Mouse (Mus musculus) heart, adult 8-10 months (tissue): ENCODE data around the gene Gjb3. TPM values are rescaled to one million over a fixed set of nuclear protein-coding genes. Genes with fewer than 3 reads are reported as not detected.
A peak's percentile ranks its signal among the peaks of the same experiment; 100 is the strongest.

ENCODE experiments used
- DNase-seq: peaks from one replicate; pipeline ENCODE4 v3.0.0; 2022; ENCODE audit warnings: low spot score
- total RNA-seq, 4 experiments: library from RNA; stranded (reverse); gene quantifications; 2 replicates each; pipeline ENCODE4 v1.2.4; 2022

The Gjb3 gene
- under 1 TPM in 1 of 4 experiments, not detected in 3; 0.14 TPM for total RNA-seq

DNA sequence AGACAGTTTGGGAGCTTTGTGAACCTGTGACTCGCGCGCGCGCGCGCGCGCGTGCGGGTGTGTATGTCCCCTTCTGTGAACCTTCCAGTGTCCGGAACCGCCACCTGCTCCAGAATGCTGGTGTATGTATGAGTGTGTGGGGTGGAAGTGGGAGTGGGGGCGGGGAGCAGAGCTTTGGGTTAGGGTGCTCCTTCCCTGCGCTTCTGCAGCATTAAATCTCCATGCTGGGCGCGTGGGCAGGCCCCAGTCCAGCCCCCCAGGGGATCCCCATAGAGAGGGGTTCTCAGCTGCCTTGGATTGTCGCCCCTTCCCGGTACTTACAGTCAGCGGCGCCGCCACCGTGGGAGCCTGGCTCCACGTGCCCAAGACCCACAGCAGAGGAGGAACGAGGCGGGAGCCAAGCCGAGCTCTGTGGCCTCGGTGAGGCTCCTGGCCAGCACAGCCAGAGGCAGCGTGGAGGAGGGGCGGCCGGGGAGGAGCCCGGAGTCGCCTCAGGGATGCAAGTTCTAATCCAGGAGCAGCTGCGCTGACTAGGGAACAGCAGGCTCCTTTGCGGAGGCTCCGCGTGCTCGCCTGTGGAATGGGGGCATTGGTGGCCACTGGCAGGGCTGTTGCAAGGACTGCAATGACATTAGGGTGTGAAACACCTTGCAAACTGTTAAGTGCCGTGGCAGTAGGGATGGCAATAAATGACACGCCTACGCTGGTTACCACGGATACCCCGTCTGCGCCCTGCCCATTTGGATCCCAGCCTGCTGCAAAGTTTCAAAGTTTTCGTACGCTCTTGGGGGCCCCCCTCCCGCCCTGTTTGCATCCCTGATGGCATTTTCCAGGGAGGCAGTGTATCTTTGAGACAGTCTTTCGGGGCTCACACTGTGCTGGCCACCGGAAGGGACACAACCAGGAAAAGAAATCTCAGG is at the start of gene Gjb3:
Gene Gjb3, minus strand, starts transcription at position 664 of the 920 bp plus-strand sequence.
- no peak for DNase-seq

DNA sequence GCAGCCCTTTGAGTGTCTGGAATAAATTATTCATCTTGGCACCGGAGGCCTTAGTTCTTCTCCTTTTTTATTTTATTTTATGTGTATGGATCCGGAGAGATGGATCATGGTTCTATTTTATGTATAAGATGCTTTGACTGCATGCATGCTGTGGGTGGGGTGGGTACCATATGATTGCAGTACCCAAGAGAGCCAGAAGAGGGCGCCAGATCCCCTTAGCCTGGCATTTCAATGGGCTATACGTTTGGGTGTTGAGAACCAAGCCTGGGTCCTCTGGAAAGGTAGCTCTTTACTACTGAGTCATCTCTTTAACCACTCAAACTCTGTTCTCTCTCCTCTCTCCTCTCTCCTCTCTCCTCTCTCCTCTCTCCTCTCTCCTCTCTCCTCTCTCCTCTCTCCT is 46.7 kb upstream of the Gjb3 start:
- DNase-seq, result no peak

DNA sequence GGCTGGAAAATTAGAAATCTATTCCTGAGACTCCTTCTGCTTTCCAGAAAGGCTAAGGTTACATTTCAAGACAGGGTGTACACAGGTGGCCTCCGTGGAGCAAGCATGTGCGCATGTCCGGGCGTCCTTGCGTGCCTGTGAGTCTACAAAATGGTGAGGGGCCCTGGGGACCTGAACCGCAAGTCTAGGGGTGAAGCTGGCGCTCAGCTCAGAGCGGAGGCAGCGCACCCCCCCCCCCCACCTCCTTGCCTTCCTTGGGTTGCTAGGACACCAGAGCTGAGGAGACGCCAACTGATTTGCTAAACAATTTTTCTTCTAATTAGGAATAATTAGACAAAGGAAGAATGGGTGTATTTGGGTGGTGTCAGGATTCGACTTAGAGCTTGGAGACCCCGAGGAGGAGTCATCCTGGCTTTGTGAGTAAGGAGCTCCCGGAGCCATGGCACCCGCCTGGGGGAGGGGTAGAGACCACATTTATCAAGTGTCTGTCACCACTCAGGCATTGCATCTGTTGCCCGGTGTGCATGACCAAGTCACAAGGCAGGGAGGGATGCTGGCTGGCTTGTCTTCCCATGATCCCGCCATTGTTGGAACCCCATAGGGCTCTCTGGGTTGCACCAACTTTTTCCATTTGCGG is 45.0 kb upstream of the Gjb3 start:
- DNase-seq, result no peak

DNA sequence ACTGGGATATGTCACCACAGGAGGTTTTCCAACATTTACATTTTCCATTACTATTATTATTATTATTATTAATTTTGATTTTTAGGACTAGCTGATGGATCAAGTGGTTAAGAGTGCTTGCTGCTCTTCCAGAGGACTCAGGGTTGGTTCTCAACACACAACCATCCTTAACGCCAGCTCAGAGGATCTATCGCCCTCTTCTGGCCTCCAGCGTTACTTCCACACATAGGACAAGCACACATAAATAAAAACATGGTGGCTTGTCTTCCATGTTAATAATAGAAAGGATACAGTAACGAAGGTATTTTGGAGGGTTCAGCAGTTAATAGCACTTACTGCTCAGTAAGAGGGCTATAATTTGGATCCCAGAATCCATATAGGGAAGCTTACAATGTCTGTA is 44.0 kb upstream of the Gjb3 start:
- DNase-seq, result no peak

DNA sequence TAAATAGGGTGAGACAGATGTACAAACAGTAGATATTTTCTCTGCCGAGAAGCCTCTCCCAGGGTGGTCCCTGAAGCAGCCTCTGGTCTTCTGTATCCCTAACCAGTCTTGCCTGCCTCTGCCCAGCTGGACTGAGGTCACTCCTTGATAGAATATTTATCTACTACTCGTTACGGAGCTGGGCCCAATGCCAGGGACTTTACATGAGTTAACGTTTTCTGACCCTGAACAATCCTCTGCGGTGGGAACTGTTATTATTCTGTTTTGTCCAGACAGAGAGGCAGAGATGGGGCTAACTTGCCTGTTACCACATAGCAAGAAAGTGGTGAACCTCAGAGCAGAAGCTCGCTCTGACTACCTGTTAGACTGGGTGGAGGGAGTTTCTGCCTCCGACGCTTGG is 42.8 kb upstream of the Gjb3 start:
- DNase-seq, result no peak

DNA sequence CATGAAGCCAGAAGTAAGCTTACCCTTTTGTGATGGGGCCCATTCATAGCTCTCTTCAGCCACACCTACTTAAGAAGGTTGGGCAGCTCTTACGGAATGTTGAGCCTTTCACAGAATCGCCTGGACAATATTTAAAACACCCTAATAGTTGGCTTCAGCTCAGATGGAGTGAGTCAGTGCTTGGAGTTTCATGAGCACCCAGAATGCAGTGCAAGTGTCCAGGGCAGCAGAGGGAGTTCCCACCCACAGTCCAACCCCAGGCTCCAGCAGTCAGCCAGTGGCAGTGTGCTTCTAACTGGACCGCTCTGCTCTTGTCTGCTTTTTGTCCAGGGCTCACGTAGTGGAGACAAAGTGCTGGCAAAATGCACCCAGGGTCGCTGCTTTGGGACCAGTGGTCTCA is 40.9 kb upstream of the Gjb3 start:
- peak; percentile 21 for DNase-seq

DNA sequence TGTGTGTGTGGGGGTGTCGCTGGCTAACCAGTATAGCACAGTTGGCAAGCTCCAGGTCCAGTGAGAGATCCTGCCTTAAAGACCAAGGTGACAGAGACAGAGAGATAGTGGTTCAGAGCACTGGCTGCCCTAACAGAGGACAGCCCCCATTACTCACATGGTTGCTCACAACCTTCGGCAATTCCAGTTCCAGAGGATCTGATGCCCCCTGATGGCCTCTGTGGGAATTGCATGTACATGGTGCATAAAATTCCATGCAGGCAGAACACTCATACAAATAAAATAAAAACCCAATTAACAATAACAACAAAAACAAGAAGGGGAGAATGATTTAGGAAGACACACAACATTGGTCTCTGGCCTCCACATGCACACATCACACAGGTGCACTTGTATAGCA is 39.8 kb upstream of the Gjb3 start:
- DNase-seq, result no peak

DNA sequence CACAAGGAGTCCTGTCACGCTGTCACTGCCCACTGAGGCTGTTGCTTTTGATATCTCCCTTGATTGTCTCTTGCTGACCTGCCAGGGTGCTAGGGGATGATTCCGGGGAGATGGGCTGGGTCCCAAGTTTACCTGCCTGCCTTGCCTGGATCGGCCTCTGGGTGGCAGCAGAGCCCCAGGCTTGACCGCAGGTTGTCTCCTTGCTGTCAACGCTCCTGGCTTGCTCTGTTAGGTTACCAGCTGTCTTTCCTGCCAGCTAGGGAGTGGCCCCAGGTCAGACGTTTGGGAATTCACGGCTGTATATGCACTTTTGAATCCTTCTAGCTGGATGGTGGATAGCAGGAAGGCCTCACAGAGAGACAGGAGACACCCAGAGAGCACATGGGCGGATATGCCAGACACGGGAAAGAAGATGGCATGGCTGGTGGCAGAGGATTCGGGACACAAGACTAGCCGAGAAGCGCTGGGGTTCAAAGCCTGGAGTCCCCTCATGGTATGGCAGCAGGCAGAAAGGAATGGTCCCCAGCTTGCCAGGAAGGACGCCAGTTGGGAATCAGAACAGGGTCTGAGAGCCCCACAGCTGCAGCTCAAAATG is 37.8 kb upstream of the Gjb3 start:
- DNase-seq, result peak; percentile 42

DNA sequence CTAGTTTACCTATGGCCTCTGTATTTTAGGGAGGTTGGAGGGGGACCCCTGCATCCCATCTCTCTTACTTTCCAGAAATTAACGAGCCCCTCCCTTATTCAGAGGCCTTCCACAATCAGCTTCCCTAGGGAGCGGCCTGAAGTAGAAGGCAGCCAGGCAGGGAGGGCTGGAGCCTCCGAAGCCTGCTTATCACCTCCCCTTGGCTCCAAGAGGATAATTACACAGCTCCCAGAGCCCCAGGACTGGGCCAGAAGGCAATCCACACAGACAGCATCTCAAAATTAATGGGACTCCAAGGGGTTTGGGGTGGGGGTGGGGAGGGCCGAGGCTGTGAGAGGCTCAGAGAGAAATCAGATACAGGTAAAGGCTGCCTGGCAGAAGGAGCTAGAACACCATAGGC is 35.2 kb upstream of the Gjb3 start:
- DNase-seq, result no peak

DNA sequence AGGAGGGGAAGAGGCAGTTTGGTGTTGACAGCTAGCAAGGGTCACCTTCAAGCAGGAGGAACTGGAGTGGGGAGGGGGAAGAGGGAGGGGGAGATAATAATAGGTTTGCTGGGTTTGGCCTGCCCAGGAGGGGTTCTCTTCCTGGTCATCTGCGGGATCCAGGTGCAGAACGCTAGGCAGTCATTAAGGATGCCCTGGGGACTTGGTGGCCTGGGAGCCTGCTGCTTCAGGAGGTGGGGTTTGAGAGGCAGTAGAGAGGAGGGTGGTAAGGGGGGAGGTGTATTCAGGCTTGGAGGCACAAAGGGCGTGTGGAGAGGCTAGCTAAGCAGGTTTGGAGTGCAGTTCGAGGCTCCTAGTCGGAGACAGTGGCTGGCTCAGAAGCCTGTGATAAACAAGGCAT is 34.8 kb upstream of the Gjb3 start:
- DNase-seq, result no peak

DNA sequence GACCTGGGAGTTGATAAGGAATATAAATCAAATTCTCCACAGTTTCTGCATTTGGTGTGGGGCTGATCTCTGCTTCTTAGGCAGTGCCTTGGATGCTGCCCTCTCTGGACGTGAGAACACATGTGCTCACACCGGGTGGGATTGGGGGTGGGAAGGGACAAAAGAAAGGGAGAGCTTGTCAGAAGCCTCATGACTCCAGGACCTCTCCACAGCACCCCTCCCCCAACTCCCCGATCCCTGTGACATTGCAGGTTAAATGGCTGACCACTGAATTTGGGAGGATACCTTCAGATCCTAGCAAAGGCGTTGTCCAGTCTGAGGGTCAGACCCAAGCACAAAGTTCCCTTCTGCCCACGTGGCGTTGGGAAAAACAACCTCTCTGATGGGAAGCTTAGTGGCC is 33.8 kb upstream of the Gjb3 start:
- no peak for DNase-seq

DNA sequence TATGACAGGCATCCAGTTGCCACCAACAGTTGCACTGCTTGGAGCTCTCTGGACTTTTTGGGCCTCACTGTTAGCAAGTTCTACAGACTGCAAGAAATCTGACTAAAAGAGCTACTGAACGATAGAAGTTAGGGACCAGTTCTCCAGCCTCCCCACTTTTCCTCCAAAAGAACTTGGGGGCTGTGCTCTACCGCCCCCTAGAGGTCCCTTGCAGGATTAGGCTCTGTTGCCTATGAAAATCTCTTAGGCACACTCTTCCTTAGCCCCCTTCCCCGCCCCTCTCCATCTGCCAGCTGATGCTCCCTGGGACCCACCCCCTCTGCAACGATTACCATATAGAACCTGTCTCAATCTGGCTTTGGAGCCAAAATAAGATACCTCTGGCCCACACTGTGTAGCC is 32.7 kb upstream of the Gjb3 start:
- DNase-seq, result no peak

DNA sequence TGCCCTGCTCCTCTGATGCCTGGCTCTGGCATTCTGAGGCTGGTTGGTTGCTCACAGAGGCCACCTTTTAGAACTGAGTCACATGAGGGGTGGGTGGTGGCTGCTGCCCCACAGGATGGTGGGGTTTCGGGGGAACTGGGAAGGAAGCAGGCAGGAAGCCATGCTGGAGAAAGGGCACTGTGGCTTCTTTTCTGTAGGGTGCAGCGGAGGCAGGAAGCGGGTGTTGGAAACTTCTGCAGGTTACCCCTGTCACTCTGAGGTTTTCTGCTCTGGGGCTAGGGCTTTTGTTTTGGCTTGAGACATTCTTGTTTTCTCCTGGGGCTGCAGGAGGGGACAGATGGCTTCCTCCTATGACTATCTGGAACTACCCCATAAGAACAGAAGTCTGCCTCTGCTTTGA is 31.9 kb upstream of the Gjb3 start:
- DNase-seq, result no peak

DNA sequence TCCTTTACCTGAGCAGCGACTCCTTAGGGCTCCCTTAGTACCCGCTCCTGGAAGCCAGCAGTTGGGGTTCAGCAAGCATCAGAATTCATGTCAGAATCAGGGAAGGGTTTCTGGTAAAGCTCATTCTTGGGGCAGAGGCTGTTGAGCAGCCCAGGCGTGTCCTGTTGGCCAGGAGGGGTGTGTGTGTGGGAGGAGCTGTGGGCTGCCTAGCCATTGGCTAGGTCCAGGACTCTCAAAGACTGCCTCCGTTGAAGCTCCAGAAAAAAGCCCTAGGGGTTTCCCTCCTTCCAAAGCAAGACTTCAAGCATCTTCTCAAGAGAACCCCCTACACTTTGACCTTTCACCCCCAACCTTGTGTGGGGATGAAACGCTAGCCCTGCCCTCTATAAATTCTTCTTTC is 27.4 kb upstream of the Gjb3 start, which contains the start of gene Gjb5:
Gene Gjb5, minus strand, starts transcription at position 164 of the 400 bp plus-strand sequence.
- DNase-seq, result no peak

DNA sequence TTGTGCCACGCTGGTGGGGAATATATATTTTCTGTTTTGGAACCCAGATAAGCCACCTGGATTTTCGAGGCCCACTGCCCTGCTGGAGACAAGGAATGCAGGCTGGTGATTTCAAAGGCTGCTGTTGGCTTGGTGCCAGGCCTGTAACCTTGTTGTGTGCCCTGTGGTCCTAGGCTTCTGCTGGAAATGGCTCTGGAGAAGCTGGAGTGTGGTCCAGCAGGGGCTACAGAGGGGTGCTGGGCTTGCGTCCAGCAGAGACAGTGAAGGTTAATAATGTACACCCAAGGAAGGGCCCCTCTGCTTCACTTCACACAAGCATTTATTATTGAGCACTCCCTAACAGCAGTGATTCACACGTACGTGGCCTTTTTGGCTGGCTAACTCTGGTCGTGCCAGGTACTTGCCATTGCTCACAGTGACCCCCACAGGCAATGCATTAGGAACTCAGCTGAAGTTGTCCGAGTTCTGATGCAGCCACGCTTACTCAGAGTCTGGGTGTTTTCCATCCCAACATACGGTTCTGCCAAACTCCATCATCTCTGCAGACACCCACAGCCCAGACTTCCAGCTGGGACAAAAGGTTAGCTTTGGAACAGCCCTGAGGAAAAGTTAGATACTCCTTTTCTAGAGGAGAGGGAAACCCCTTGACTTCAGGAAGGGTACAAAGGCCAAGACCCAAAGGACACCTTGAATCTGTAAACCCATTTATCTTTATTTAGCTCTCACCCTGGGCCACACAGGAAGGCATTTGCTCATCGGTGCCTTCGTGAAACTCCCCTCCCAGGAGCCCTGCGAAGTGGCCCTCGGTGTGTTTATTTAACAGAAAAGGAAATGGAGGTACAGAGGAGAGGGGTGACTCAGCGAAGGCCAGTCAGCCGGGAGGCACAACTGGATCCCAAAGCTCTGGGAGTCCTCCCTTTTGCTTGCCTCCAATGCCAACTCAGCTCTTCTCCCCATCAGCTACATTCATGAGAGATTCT is 24.2 kb upstream of the Gjb3 start:
- DNase-seq, result no peak

DNA sequence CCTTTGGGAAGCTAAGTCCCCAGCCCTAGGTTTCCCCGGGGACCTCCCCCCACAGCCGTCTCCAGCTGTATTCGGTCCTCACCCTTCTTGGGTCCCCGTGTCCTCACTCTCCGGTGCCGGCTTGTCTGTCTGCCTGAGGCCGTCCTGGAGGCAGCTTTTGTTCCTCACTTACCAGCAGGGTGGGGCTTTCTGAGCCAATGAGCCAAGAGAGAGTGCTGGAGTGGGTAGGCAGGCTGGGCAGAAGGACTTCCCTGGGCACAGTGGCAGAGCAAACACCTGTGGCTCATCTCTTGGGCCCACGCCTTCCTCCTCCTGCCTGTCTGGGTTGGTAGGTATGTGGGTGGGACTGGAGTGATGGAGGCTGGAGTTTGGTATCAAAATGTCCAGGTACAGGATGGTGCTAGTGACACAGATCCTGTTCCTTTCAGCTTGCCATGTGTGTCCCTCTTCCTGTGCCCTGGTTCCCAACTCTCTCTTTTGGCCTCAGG is 23.4 kb upstream of the Gjb3 start, which contains the start of gene Gjb4:
Gene Gjb4, minus strand, starts transcription at position 131 of the 488 bp plus-strand sequence.
- DNase-seq, result no peak

DNA sequence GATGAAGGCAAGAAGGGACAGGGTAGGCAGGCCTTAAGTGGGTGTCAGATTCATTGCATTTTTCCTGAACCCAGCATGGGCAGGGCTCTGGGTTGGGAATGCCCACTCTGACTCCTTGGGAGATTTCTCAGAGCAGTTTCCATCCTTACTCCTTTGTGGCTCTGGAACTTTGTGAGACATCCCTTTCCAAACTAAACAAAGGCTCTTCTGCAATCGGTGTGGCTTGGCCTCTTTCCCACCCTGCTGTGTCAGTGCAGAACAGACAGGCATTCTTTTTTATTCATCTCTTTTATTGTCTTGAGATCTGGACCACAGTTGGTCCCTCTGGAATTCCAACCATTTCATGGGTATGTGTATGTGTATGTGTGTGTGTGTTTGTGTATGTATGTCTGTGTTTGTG is 21.9 kb upstream of the Gjb3 start:
- DNase-seq, result no peak

DNA sequence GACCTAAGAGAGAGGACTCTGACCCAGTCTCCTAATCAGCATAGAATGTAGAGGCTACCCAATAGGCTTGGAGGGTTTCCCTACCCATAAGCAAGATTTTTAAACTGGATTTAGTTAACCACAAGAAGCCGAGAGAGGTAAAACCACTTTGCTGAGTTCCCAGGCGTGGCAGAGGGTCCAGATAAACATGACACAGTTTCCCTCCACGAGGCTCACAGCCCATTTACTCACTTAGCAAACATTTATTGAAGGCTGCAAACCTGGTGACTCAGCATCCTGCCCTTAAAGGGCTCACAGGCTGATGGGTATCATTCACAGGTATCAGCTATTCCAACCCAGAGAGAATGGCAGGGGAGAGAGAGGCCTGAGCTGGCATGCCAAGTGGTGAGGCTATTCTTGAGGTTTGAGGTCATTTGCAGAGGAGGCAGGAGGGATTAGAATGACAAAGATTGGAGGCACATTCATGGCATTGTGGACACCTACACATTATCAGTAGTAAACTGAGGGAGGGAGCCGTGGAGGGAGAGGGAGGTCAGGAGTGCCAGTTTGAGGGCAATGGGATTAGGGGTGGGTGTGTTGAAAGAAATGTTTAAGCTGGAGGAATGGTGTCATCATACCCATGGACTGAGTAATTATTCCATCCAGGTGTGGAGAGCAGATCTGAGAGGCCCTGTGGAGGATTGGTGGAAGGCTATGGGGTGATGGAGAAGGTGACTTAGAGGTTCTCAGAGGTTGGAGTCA is 19.1 kb upstream of the Gjb3 start:
- DNase-seq, result no peak

DNA sequence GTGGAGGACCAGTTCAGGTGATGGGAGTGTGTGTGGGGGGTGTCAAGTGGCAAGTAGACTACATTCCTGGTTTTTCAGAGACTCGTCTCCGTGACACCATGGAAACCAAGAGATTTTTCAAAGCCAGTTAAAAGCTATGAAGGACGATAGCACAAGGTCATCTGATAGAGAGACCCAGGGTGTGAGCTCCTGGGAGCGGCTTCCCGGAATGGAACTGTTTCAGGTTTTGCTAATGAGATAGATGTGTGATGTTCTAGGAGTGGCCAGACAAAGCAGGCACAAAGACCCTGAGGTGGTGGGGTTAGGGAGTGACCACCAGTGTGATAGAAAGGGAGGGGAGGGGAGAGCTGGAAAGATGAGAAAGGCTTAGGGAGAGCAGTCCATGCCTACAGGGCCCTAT is 14.4 kb upstream of the Gjb3 start:
- no peak for DNase-seq

DNA sequence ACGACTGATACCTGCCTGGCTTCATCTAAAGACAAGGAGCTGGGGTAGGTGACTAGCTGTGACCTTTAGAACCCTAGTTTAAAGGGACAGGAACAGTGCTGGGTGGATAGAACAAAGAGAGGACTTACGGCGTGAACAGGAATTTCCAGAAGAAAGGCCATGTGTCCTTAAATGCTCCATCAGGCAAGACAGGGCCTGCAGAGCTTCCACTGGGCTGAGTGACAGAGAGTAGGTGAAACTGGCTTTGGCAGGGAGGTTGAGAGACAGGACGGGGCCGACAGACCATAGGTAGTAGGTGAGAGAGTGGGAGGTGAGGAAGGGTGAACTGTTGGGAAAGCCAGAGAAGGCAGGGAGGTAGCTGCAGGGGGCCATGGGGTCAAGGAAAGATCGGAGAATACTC is 10.7 kb upstream of the Gjb3 start:
- no peak for DNase-seq

DNA sequence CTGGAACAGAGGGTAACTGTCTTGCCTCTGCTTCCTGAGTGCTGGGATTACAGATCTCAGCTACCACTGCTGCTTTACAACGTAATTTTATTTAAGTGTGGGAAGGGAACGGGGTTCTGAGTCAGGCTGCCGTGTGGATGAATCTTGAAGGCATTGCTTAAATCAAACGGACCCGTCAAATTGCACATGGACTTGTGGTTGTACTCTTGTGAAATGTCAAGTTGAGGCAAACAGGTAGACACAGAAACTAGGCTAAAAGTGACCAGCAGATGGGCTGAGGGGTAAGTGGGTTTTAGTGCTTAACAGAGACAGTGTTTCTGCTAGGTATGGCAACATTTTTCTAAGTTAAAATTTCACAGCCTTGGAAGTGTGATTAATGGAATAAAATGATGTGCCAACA is 7.0 kb upstream of the Gjb3 start:
- DNase-seq, result no peak
